ENCODE assay signal across 8 mouse cellular contexts in genomic region chr2:58699931-58700330, GRCm38 (mm10).
DNase-seq lines count a peak whose midpoint lies in the region; ATAC-seq and TF ChIP-seq lines count a peak whose summit lies in the region.

No protein-coding gene starts in this region.

- DNase-seq in neural tube, embryonic 10.5 days (ENCODE audit: extremely low spot score, low spot score) = peak; percentile 65
- peak; percentile 85 for DNase-seq in embryo, embryonic 10 days (ENCODE audit: low spot score)
- peak; percentile 68 for DNase-seq in gastrocnemius, postnatal 14 days
- peak; percentile 63 to 69 for DNase-seq in left cerebral cortex, adult 2 months (ENCODE audit: extremely low spot score in 1 of 2, low spot score in 2 of 2)
- DNase-seq in midbrain, embryonic 10.5 days (ENCODE audit: low spot score) = peak; percentile 79

- peak; percentile 76 for TF ChIP-seq CTCF in left cerebral cortex, adult 2 months (IDR thresholded peaks at IDR 0.05)

- H3K36me3 ChIP-seq in neural tube, embryonic 15.5 days = no peaks in the 10 kb centered on the region
- no peaks in the 10 kb centered on the region for H3K36me3 ChIP-seq in intestine, embryonic 15.5 days
- no peaks in the 10 kb centered on the region for H3K36me3 ChIP-seq in midbrain, embryonic 10.5 days
- no peaks in the 10 kb centered on the region for H3K36me3 ChIP-seq in stomach, embryonic 14.5 days (ENCODE audit: control insufficient read depth, insufficient read depth, low read length)

- H3K4me1 ChIP-seq in neural tube, embryonic 15.5 days = no peaks in the 10 kb centered on the region
- no peaks in the 10 kb centered on the region for H3K4me1 ChIP-seq in intestine, embryonic 15.5 days (replicated peaks)
- H3K4me1 ChIP-seq in midbrain, embryonic 10.5 days = peaks cover 13% of the 10 kb centered on the region; the same call in 1 of the 2 replicates
- no peaks in the 10 kb centered on the region for H3K4me1 ChIP-seq in stomach, embryonic 14.5 days (ENCODE audit: control insufficient read depth, insufficient read depth, low read length)

- intact Hi-C loops in gastrocnemius, postnatal 14 days (cut with DNase I; ENCODE audit: low total_unique reads) = loop anchor here (10.0 kb wide), 1 partner anchor 735 kb away; no protein-coding TSS in a partner anchor
- intact Hi-C loops in left cerebral cortex, adult 2 months (cut with DNase I) = loop anchor here (1.0 kb wide), 1 partner anchor 738 kb away; no protein-coding TSS in a partner anchor

- no peaks in the 10 kb centered on the region for H3K9me3 ChIP-seq in neural tube, embryonic 15.5 days (replicated peaks)
- no peaks in the 10 kb centered on the region for H3K9me3 ChIP-seq in intestine, embryonic 15.5 days
- H3K9me3 ChIP-seq in midbrain, embryonic 10.5 days (replicated peaks) = no peaks in the 10 kb centered on the region
- no peaks in the 10 kb centered on the region for H3K9me3 ChIP-seq in stomach, embryonic 14.5 days (ENCODE audit: control insufficient read depth, low read depth, low read length)

- 24% methylated on average over 5 of the region's 5 CpGs for WGBS in neural tube, embryonic 15.5 days
- WGBS in intestine, embryonic 15.5 days = 29% methylated on average over 5 of the region's 5 CpGs
- 27% methylated on average over 5 of the region's 5 CpGs for WGBS in midbrain, embryonic 10.5 days
- WGBS in stomach, embryonic 14.5 days = 25% methylated on average over 5 of the region's 5 CpGs

- no peak overlapping the region for H3K4me2 ChIP-seq in neural tube, embryonic 15.5 days
- no peak overlapping the region for H3K4me2 ChIP-seq in intestine, embryonic 15.5 days (replicated peaks)
- no peak overlapping the region for H3K4me2 ChIP-seq in stomach, embryonic 14.5 days (replicated peaks; ENCODE audit: low read depth, low read length)

- H3K4me3 ChIP-seq in neural tube, embryonic 15.5 days (replicated peaks) = no peak overlapping the region
- H3K4me3 ChIP-seq in intestine, embryonic 15.5 days (replicated peaks) = no peak overlapping the region
- no peak overlapping the region for H3K4me3 ChIP-seq in left cerebral cortex, adult 2 months
- no peak overlapping the region for H3K4me3 ChIP-seq in midbrain, embryonic 10.5 days
- no peak overlapping the region for H3K4me3 ChIP-seq in stomach, embryonic 14.5 days (ENCODE audit: low read depth, low read length)

- ATAC-seq in neural tube, embryonic 15.5 days (ENCODE audit: low FRiP score) = no peak
- ATAC-seq in intestine, embryonic 15.5 days = peak; percentile 71; the same call in 1 of the 2 replicates
- peak; percentile 77; the same call in 1 of the 2 replicates for ATAC-seq in stomach, embryonic 14.5 days (ENCODE audit: insufficient number of reproducible peaks, insufficient read depth, low FRiP score, low read depth)

- no peak overlapping the region for H3K9ac ChIP-seq in neural tube, embryonic 15.5 days (replicated peaks)
- no peak overlapping the region for H3K9ac ChIP-seq in intestine, embryonic 15.5 days
- no peak overlapping the region for H3K9ac ChIP-seq in stomach, embryonic 14.5 days (replicated peaks; ENCODE audit: low read depth, low read length)

- no peaks in the 10 kb centered on the region for H3K27me3 ChIP-seq in neural tube, embryonic 15.5 days (replicated peaks)
- H3K27me3 ChIP-seq in intestine, embryonic 15.5 days (replicated peaks) = no peaks in the 10 kb centered on the region
- no peaks in the 10 kb centered on the region for H3K27me3 ChIP-seq in midbrain, embryonic 10.5 days (ENCODE audit: low read depth, poor library complexity, severe bottlenecking)
- no peaks in the 10 kb centered on the region for H3K27me3 ChIP-seq in stomach, embryonic 14.5 days (ENCODE audit: control insufficient read depth, insufficient read depth, low read length)

- no peak overlapping the region for H3K27ac ChIP-seq in neural tube, embryonic 15.5 days (replicated peaks)
- H3K27ac ChIP-seq in intestine, embryonic 15.5 days = no peak overlapping the region
- no peak overlapping the region for H3K27ac ChIP-seq in left cerebral cortex, adult 2 months
- H3K27ac ChIP-seq in midbrain, embryonic 10.5 days (replicated peaks) = no peak overlapping the region
- no peak overlapping the region for H3K27ac ChIP-seq in stomach, embryonic 14.5 days (ENCODE audit: low read length)
